Mouse (Mus musculus) spleen, adult 18-20 months (tissue): ENCODE measurements around the gene Itpk1.

Experiments
- DNase-seq, 2 experiments: peaks; one replicate each; pipeline ENCODE4 v3.0.0; 2022; ENCODE audit warnings: mixed read lengths in 2 of 2

Gene Itpk1

GRCm38 (mm10) chr12:102587106-102587505 lies 117.6 kb downstream of the Itpk1 start:
- no peak for DNase-seq

DNA sequence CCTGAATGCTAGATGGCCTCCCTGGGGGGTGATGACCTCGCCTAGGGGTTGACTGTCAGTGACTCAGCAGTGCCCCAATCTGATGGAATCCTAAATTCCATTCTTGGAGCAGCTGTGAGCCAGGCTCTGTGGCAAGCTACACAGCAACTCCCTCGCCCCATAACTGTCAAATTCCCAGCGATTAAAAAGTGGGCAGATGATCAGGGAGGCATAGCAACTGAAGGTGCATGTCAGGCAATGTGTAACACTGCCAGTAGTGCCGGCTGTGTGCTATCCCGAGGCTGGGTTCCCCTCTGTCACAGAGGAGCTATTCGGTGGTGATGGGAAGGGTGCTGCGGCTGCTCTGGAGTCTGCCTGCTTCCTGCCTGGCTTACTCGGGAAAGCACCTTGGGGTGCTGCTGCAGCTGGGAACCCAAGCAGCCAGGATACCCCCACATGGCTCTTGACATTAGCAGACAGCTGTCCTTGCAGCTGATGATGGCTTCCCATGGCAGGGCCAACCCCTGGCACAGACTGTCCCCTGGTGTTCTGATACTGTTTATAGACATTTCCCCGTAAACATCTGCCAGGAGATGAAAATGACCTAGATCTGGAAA lies 118.3 kb downstream of the Itpk1 start:
- no peak for DNase-seq

GRCm38 (mm10) chr12:102585390-102585789 lies 119.3 kb downstream of the Itpk1 start:
- no peak for DNase-seq

DNA sequence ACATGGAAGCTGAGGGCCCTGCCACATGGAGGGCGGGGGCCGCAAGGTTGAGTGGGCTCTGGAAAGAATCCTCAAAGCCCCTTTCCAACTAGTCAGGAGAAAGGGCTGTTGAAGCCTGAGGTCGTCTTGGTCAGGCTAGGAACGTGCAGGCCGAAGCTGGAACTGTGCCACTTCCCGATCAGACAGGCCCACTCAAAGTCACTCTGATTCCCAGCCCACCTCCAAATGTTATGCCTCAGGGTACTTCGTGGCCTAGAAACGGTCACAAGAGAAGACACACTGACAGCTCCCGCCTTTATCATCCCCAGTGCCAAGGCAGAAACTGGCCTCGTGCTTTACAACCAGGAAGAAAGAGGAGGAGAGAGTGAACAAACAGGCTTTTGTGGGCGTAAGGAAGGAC lies 122.3 kb downstream of the Itpk1 start:
- DNase-seq: no peak

GRCm38 (mm10) chr12:102581579-102582196 lies 123.0 kb downstream of the Itpk1 start:
- DNase-seq: no peak

GRCm38 (mm10) chr12:102579041-102579440 lies 125.7 kb downstream of the Itpk1 start:
- DNase-seq: peak; percentile 50 to 80

GRCm38 (mm10) chr12:102576659-102577398 lies 127.9 kb downstream of the Itpk1 start:
- DNase-seq: no peak

- DNase-seq: no peak
Measured at GRCm38 (mm10) chr12:102575541-102576329, 129.0 kb downstream of the Itpk1 start.

DNA sequence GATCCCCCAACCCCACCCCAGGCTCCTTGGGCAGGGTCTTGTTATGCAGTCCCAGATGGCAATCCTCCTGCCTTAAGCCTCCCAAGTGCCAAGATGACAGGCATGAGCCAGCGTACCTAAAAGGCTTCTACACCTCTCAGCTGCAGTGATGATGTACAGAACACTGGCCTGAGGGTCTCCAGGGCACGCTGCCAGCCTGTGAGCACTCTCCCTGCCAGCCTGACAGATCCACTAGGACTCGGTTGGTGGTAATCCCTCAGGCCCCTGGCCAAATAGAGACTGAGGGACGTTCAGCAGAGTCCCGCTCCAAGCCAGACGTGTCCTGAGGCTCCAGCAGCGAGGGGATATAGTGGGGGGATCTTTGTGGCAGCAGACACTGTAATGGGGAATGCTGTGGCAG lies 131.7 kb downstream of the Itpk1 start:
- DNase-seq: no peak

DNA sequence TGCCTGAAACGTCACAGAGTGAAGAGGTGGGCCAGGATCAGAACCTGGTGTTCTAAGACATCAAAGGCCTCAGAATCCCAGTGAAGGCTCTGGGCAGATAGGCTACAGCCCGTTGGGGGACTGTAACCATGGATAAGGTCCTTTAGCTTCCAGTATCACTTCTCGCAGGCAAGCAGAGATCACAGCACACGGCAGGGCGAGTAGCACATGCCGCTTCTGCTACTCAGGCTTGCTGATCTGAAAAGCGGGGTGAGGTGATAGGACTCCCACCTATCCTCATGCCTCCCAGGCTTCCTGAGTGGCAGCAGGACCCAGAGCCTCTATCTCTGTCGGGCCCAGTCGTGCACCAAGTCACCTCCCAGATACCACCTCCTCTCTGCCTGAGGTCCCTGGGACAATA lies 133.1 kb downstream of the Itpk1 start:
- DNase-seq: no peak

DNA sequence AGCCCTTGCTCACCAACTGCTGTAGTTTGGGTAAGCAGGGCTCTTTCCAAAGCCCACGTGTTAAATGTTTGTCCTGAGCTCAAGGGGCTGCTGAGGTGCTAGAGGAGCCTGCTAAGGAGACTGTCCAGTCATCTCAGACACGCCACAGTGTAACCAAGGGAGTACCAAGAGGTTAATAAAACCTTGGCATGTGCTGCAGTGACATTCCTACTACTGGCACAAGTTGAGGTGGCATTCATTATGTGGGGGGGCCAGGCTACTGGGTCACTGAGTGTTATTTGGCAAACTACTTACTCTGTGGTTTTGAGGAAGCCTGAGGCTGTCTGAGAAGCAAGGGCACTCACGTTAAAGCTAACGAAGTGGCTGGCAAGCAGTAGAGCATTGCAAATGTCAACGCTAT lies 134.0 kb downstream of the Itpk1 start:
- no peak for DNase-seq

GRCm38 (mm10) chr12:102570111-102570510 lies 134.6 kb downstream of the Itpk1 start:
- no peak for DNase-seq

GRCm38 (mm10) chr12:102568219-102568618 lies 136.5 kb downstream of the Itpk1 start:
- DNase-seq: no peak

- no peak for DNase-seq
Measured at GRCm38 (mm10) chr12:102566951-102567350, 137.8 kb downstream of the Itpk1 start.

DNA sequence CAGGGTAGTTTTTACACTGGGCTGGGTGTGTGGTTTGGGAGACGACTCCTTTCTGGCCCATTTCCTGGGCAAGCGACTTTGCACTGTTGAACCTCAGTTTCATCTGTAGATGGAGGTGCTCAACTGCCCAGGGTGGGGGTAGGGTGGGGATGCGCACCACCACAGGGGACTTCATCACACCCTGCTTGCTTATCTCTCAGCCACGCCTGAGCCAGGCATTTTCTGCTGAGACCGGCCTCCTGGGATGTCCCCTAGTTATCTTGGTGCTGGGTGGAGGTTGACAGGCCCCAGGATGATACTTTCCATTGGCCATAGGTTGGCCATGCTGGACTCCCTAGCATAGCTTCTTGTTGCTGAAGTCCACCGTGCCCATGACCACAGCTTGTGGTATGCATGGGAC lies 139.6 kb downstream of the Itpk1 start:
- no peak for DNase-seq

GRCm38 (mm10) chr12:102557372-102557771 lies 147.4 kb downstream of the Itpk1 start:
- DNase-seq: no peak

- DNase-seq: no peak
Measured at GRCm38 (mm10) chr12:102555850-102556249, 148.9 kb downstream of the Itpk1 start.

GRCm38 (mm10) chr12:102554721-102555516 lies 149.8 kb downstream of the Itpk1 start, which contains the start of gene Chga:
TSS of gene Chga (plus strand) at chr12:102554969.
- DNase-seq: no peak

- DNase-seq: no peak
Measured at GRCm38 (mm10) chr12:102553705-102554275, 150.9 kb downstream of the Itpk1 start.

- DNase-seq: no peak
Measured at GRCm38 (mm10) chr12:102552001-102552400, 152.7 kb downstream of the Itpk1 start.

DNA sequence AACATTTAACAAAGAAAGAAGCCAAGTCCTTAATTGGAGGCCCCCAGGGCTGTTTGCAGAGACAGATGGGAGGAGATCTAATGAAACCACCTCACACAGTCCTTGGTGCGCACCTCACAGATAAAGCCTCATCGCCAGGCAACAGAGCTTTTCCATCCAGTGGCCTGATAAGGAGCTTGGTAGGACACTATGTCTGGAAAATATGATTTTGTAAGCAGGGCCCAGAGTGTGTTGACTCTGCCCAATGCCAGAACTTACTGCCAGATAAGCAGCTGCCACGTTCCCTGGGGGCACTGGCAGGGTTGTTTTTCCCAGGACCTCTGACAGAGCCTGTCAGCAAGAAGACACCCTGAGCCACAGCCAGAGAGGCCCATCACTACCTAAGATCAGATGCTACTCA lies 153.5 kb downstream of the Itpk1 start:
- no peak for DNase-seq

GRCm38 (mm10) chr12:102550529-102550928 lies 154.2 kb downstream of the Itpk1 start:
- peak; percentile 17 to 61 for DNase-seq
